Comparison of ENCODE assay signal across 20 mouse cellular contexts in the genomic region with DNA sequence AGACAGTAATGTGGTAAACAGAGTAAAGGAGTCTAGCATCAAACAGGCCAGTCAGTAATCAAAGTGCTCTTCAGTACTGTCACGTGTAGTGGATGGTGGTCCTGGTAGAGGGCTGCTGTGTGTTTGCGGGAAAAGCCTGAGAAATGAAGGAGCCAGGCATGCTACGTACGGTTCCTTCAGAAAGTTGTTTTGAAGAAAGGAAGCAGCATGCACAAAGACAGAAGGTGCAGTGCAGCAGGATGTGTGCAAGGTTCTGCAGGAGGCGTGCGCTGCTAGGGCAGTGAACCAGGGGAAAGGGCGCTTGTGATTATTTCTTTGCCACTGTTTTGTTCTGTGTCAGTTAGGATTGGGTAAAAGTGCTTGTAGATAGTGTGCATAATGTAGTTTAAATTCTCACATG. TPM values are rescaled to one million over a fixed set of nuclear protein-coding genes. Genes with fewer than 3 reads are reported as not detected.
A peak's percentile ranks its signal among the peaks of the same experiment; 100 is the strongest.
DNase-seq lines count a peak whose midpoint lies in the region.
"Had no signal": no experiment of that assay in that cellular context is flagged by ENCODE, and none has a peak within 500 bp of the region (broad histone marks: within the 10 kb centered on the region; RNA-seq: fewer than 3 reads in every experiment).

No protein-coding gene starts in this region.

- DNase-seq in adrenal gland, postnatal 14 days, result peak; percentile 33
- DNase-seq in adrenal gland, postnatal 25 days, result no peak
- peak; percentile 60 for DNase-seq in CD4-positive helper T cell, adult 2 months (ENCODE audit: low read depth, low spot score)
- DNase-seq in induced T-regulatory cell, adult 2 months (ENCODE audit: low read depth), result peak; percentile 68
- peak; percentile 70 for DNase-seq in thymus, postnatal 0 days (ENCODE audit: low spot score)
- DNase-seq in kidney, adult 8-10 months, result no peak
- DNase-seq in lung, postnatal 25 days (ENCODE audit: low spot score), result no peak
- no peak for DNase-seq in lung, postnatal 10 days
- DNase-seq: adrenal gland, adult 8-10 months; cerebellum, postnatal 10 days; forebrain, postnatal 0 days; heart, adult 18-20 months; heart, postnatal 4 days; kidney, adult 2 months; kidney, postnatal 14 days; lung, adult 18-20 months; lung, postnatal 4 days had no signal

RNA-seq across cellular contexts. Expression of a gene that starts 2.8 kb away (rescaled TPM):
- total RNA-seq in adrenal gland, postnatal 14 days (2021), result 30.3 and 34.4 TPM in 2 replicates
- total RNA-seq in adrenal gland, postnatal 25 days (2021), result 29.4 and 33.2 TPM in 2 replicates
- polyA plus RNA-seq in thymus, postnatal 0 days (2015; fragmentation: Nextera tagmentation; extraction: Ambion mirVana), result 90.1 and 102 TPM in 2 replicates

RNA-seq across cellular contexts. Expression of a gene that starts 34.4 kb away (rescaled TPM):
- total RNA-seq in adrenal gland, postnatal 14 days (2021), result 0.67 and 5.2 TPM in 2 replicates
- total RNA-seq in adrenal gland, postnatal 25 days (2021), result 0.27 TPM in 1 of 2 replicates, not detected in the other
- polyA plus RNA-seq in thymus, postnatal 0 days (2015; fragmentation: Nextera tagmentation; extraction: Ambion mirVana), result 5.5 and 6.3 TPM in 2 replicates
- total RNA-seq: forebrain, postnatal 0 days; heart, postnatal 4 days; left cerebral cortex, adult 2 months had no signal
- polyA plus RNA-seq: brain, embryonic 14.5 days; forebrain, postnatal 0 days; heart, embryonic 13.5 days had no signal

Comparison
In these comparisons a context has a peak if more than half of its experiments do, and no peak if none do; other contexts are left out.
1. DNase-seq: peak in adrenal gland, postnatal 14 days (single experiment), CD4-positive helper T cell, adult 2 months (single experiment), induced T-regulatory cell, adult 2 months (single experiment) and thymus, postnatal 0 days (single experiment); none in adrenal gland, postnatal 25 days (single experiment), kidney, adult 8-10 months (0 of 2), lung, postnatal 25 days (single experiment) and lung, postnatal 10 days (single experiment).